Mouse (Mus musculus) embryonic facial prominence, embryonic 14.5 days (tissue): Measurements from ENCODE around the gene Iqschfp. TPM values are rescaled to one million over a fixed set of nuclear protein-coding genes. Genes with fewer than 3 reads are reported as not detected.

Experiments
- ATAC-seq: fragments of 200-750 bp; cut with Nextera tagmentation; 2 replicates; pipeline ENCODE4 v1.8.0; 2017; ENCODE audit warnings: low read depth, moderate number of reproducible peaks, moderate TSS enrichment
- DNase-seq: peaks from one replicate; pipeline ENCODE4 v3.0.0-alpha.2; 2015; ENCODE audit warnings: low spot score
- H3K27ac ChIP-seq: fragments of 300-500 bp; sonication (generic); replicated peaks from 2 replicates; pipeline ENCODE4 v1.5.1; 2014; ENCODE audit warnings: low read depth, mild to moderate bottlenecking, low read length, moderate library complexity
- H3K27me3 ChIP-seq: fragments of 300-500 bp; sonication (generic); replicated peaks from 2 replicates; pipeline ENCODE4 v1.6.1; 2014; ENCODE audit warnings: low read length; ENCODE audit not compliant: control insufficient read depth, insufficient read depth
- H3K36me3 ChIP-seq: fragments of 300-500 bp; sonication (generic); 2 replicates; pipeline ENCODE4 v1.6.1; 2014; ENCODE audit warnings: low read length, mixed read lengths; ENCODE audit not compliant: control insufficient read depth, insufficient read depth
- H3K4me1 ChIP-seq: fragments of 300-500 bp; sonication (generic); 2 replicates; pipeline ENCODE4 v1.6.1; 2014; ENCODE audit warnings: antibody characterized with exemption, low read length; ENCODE audit not compliant: control insufficient read depth, insufficient read depth
- H3K4me2 ChIP-seq: fragments of 300-500 bp; sonication (generic); 2 replicates; pipeline ENCODE4 v1.6.1; 2014; ENCODE audit warnings: low read depth, mild to moderate bottlenecking, low read length, moderate library complexity, mixed read lengths
- H3K4me3 ChIP-seq: fragments of 300-500 bp; sonication (generic); 2 replicates; pipeline ENCODE4 v1.5.1; 2014; ENCODE audit warnings: low read depth, mild to moderate bottlenecking, low read length
- H3K9ac ChIP-seq: fragments of 300-500 bp; sonication (generic); 2 replicates; pipeline ENCODE4 v1.6.1; 2014; ENCODE audit warnings: low read depth, mild to moderate bottlenecking, low read length, moderate library complexity, mixed read lengths
- H3K9me3 ChIP-seq: fragments of 300-500 bp; sonication (generic); 2 replicates; pipeline ENCODE4 v1.6.1; 2016; ENCODE audit warnings: low read length; ENCODE audit not compliant: control insufficient read depth
- WGBS: fragments of 180-500 bp; shearing (Covaris S2); extraction: QIAGEN DNeasy Blood & Tissue Kit; methylation state at CpG from one replicate; pipeline ENCODE4 v1.1.7; 2014; 5-methylcytosine and 5-hydroxymethylcytosine counted together
- polyA plus RNA-seq: library from polyadenylated mRNA; unstranded; fragments of >200 nt; fragmentation: Nextera tagmentation; extraction: Ambion mirVana; gene quantifications from 2 replicates; pipeline ENCODE4 v1.2.1, GENCODE M21; 2014

Gene Iqschfp
- polyA plus RNA-seq, 1 experiment from 2014 or later = 1.2 TPM

GRCm38 (mm10) chr3:68378799-68379198 lies 486.8 kb downstream of the Iqschfp start:
- Histone ChIP-seq H3K9me3 (no peaks in the 10 kb centered on the region), H3K27ac (no peak overlapping the region), H3K4me3 (no peak overlapping the region), H3K36me3 (no peaks in the 10 kb centered on the region), H3K9ac (no peak overlapping the region), H3K4me2 (no peak overlapping the region), H3K4me1 (no peaks in the 10 kb centered on the region; the same call in 1 of the 2 replicates), H3K27me3 (no peaks in the 10 kb centered on the region)
- 62% methylated on average over 2 of the region's 2 CpGs for WGBS
- DNase-seq (no peak), ATAC-seq (no peak)

- no peak for ATAC-seq
- H3K4me3 ChIP-seq = no peak overlapping the region
- H3K36me3 ChIP-seq = no peaks in the 10 kb centered on the region
- no peaks in the 10 kb centered on the region for H3K9me3 ChIP-seq
- no peak overlapping the region for H3K27ac ChIP-seq
- H3K4me1 ChIP-seq = no peaks in the 10 kb centered on the region; the same call in 1 of the 2 replicates
- peak; percentile 34 for DNase-seq
- 30% methylated on average over 7 of the region's 7 CpGs for WGBS
- no peak overlapping the region for H3K9ac ChIP-seq
- no peak overlapping the region for H3K4me2 ChIP-seq
- no peaks in the 10 kb centered on the region for H3K27me3 ChIP-seq
These were observed 487.2 kb downstream of the Iqschfp start for GRCm38 (mm10) chr3:68379242-68379641.

- no peak overlapping the region for H3K4me2 ChIP-seq
- ATAC-seq (no peak), DNase-seq (no peak)
- no peaks in the 10 kb centered on the region; the same call in 1 of the 2 replicates for H3K4me1 ChIP-seq
- H3K27me3 ChIP-seq = no peaks in the 10 kb centered on the region
- no peaks in the 10 kb centered on the region for H3K9me3 ChIP-seq
- H3K4me3 ChIP-seq = no peak overlapping the region
- H3K36me3 ChIP-seq = no peaks in the 10 kb centered on the region
- H3K27ac ChIP-seq = no peak overlapping the region
- H3K9ac ChIP-seq = no peak overlapping the region
These were observed 491.6 kb downstream of the Iqschfp start for GRCm38 (mm10) chr3:68383672-68384071.

GRCm38 (mm10) chr3:68385544-68385943 lies 493.5 kb downstream of the Iqschfp start:
- no peak overlapping the region for H3K4me2 ChIP-seq
- H3K9me3 ChIP-seq = no peaks in the 10 kb centered on the region
- H3K27me3 ChIP-seq = no peaks in the 10 kb centered on the region
- no peak overlapping the region for H3K27ac ChIP-seq
- H3K4me1 ChIP-seq = no peaks in the 10 kb centered on the region
- no peaks in the 10 kb centered on the region for H3K36me3 ChIP-seq
- WGBS = 55% methylated on average over 3 of the region's 3 CpGs
- no peak for ATAC-seq
- DNase-seq = no peak
- no peak overlapping the region for H3K9ac ChIP-seq
- no peak overlapping the region for H3K4me3 ChIP-seq

GRCm38 (mm10) chr3:68388023-68388422 lies 496.0 kb downstream of the Iqschfp start:
- Histone ChIP-seq H3K9me3 (no peaks in the 10 kb centered on the region), H3K4me1 (no peaks in the 10 kb centered on the region), H3K9ac (no peak overlapping the region), H3K4me3 (no peak overlapping the region), H3K27ac (no peak overlapping the region), H3K27me3 (no peaks in the 10 kb centered on the region), H3K36me3 (no peaks in the 10 kb centered on the region), H3K4me2 (no peak overlapping the region)
- DNase-seq (no peak), ATAC-seq (no peak)
- 94% methylated on average over 3 of the region's 3 CpGs for WGBS

- no peaks in the 10 kb centered on the region for H3K27me3 ChIP-seq
- no peak for ATAC-seq
- WGBS = 72% methylated on average over 2 of the region's 2 CpGs
These were observed 501.5 kb downstream of the Iqschfp start for GRCm38 (mm10) chr3:68393578-68393977.

GRCm38 (mm10) chr3:68398691-68399090 lies 506.7 kb downstream of the Iqschfp start:
- Histone ChIP-seq H3K27ac (no peak overlapping the region), H3K4me1 (no peaks in the 10 kb centered on the region), H3K36me3 (no peaks in the 10 kb centered on the region), H3K4me3 (no peak overlapping the region), H3K9ac (no peak overlapping the region), H3K27me3 (no peaks in the 10 kb centered on the region), H3K4me2 (no peak overlapping the region), H3K9me3 (no peaks in the 10 kb centered on the region)
- WGBS = 65% methylated on average over 3 of the region's 3 CpGs
- DNase-seq (no peak), ATAC-seq (no peak)

More at GRCm38 (mm10) chr3:68393578-68393977, 501.5 kb downstream of the Iqschfp start:
- no peak overlapping the region for H3K4me2 ChIP-seq
- no peak overlapping the region for H3K27ac ChIP-seq
- H3K36me3 ChIP-seq = no peaks in the 10 kb centered on the region
- H3K9ac ChIP-seq = no peak overlapping the region
- no peak for DNase-seq
- no peak overlapping the region for H3K4me3 ChIP-seq
- no peaks in the 10 kb centered on the region for H3K9me3 ChIP-seq
- H3K4me1 ChIP-seq = no peaks in the 10 kb centered on the region

- Histone ChIP-seq H3K4me2 (no peak overlapping the region), H3K27ac (no peak overlapping the region), H3K9ac (no peak overlapping the region), H3K4me1 (no peaks in the 10 kb centered on the region), H3K4me3 (no peak overlapping the region), H3K9me3 (no peaks in the 10 kb centered on the region), H3K36me3 (no peaks in the 10 kb centered on the region), H3K27me3 (no peaks in the 10 kb centered on the region)
- 71% methylated on average over 7 of the region's 7 CpGs for WGBS
- ATAC-seq (no peak), DNase-seq (no peak)
These were observed 508.1 kb downstream of the Iqschfp start for GRCm38 (mm10) chr3:68400121-68400520.

- no peak for ATAC-seq
- 74% methylated on average over 4 of the region's 4 CpGs for whole genome bisulfite sequencing
- Histone ChIP-seq H3K27me3 (no peaks in the 10 kb centered on the region), H3K4me2 (no peak overlapping the region), H3K4me1 (no peaks in the 10 kb centered on the region), H3K36me3 (no peaks in the 10 kb centered on the region), H3K9ac (no peak overlapping the region), H3K9me3 (no peaks in the 10 kb centered on the region), H3K27ac (no peak overlapping the region), H3K4me3 (no peak overlapping the region)
- no peak for DNase-seq
These were observed 511.3 kb downstream of the Iqschfp start for GRCm38 (mm10) chr3:68403343-68403742.
